Mouse (Mus musculus) MEL (cell line): Measurements from ENCODE around the gene Rflnb. TPM values are rescaled to one million over a fixed set of nuclear protein-coding genes. Genes with fewer than 3 reads are reported as not detected.

Source experiments
- DNase-seq: peaks from one replicate; pipeline ENCODE4 v3.0.0; 2011; ENCODE audit warnings: low read depth, low spot score
- H3K27ac ChIP-seq: 2 replicates; pipeline ENCODE4 v1.5.1; 2012; ENCODE audit warnings: low read depth, mild to moderate bottlenecking, control low read depth, low read length, moderate library complexity; ENCODE audit not compliant: control insufficient read depth
- H3K27me3 ChIP-seq, 2 experiments: fragments of 150-350 bp in 1 of 2; sonication (generic) in 1 of 2; 2 replicates each; pipeline ENCODE4 v1.6.1; 2012; ENCODE audit warnings: low read length in 2 of 2, mild to moderate bottlenecking in 2 of 2, improper control_type of control experiment in 1 of 2, moderate library complexity in 1 of 2; ENCODE audit not compliant: insufficient read depth in 2 of 2, control insufficient read depth in 1 of 2
- H3K36me3 ChIP-seq, 2 experiments: 2 replicates each; pipeline ENCODE4 v1.6.1; 2012 to 2014; ENCODE audit warnings: low read length in 2 of 2, improper control_type of control experiment in 1 of 2, inconsistent platforms in 1 of 2, mild to moderate bottlenecking in 1 of 2; ENCODE audit not compliant: insufficient read depth in 2 of 2, control insufficient read depth in 1 of 2
- H3K4me1 ChIP-seq, 2 experiments: fragments of 150-350 bp in 1 of 2; sonication (generic) in 1 of 2; 2 replicates each; pipeline ENCODE4 v1.6.1; 2012; ENCODE audit warnings: low read length in 2 of 2, improper control_type of control experiment in 1 of 2, mild to moderate bottlenecking in 1 of 2; ENCODE audit not compliant: insufficient read depth in 2 of 2, control insufficient read depth in 1 of 2
- H3K4me3 ChIP-seq, 2 experiments: fragments of 150-350 bp in 1 of 2; sonication (generic) in 1 of 2; 2 replicates each; pipeline ENCODE4 v1.5.1; 2012; ENCODE audit warnings: low read depth in 2 of 2, low read length in 2 of 2, mild to moderate bottlenecking in 2 of 2, moderate library complexity in 2 of 2, control low read depth in 1 of 2, improper control_type of control experiment in 1 of 2; ENCODE audit not compliant: control insufficient read depth in 1 of 2, insufficient read depth in 1 of 2
- H3K79me2 ChIP-seq: 2 replicates; pipeline ENCODE4 v1.6.1; 2012; ENCODE audit warnings: mild to moderate bottlenecking, low read length, moderate library complexity; ENCODE audit not compliant: control insufficient read depth, poor library complexity, insufficient read depth
- H3K9ac ChIP-seq: 2 replicates; pipeline ENCODE4 v1.6.1; 2012; ENCODE audit warnings: low read depth, mild to moderate bottlenecking, control low read depth, low read length, moderate library complexity; ENCODE audit not compliant: control insufficient read depth, poor library complexity, severe bottlenecking
- H3K9me3 ChIP-seq: fragments of 150-350 bp; sonication (generic); replicated peaks from 2 replicates; pipeline ENCODE4 v1.6.1; 2012; ENCODE audit warnings: mild to moderate bottlenecking, low read length, improper control_type of control experiment, moderate library complexity; ENCODE audit not compliant: insufficient read depth
- CHD1 ChIP-seq: IDR thresholded peaks from 2 replicates; pipeline ENCODE4 v1.6.1; 2012; ENCODE audit warnings: low read depth, mild to moderate bottlenecking, inconsistent platforms, low read length, improper control_type of control experiment
- CHD2 ChIP-seq: IDR thresholded peaks from 2 replicates; pipeline ENCODE4 v1.6.1; 2011; ENCODE audit warnings: low read length, improper control_type of control experiment
- ELF1 ChIP-seq: IDR thresholded peaks from 2 replicates; pipeline ENCODE4 v1.6.1; 2014; ENCODE audit warnings: low read depth, mild to moderate bottlenecking, inconsistent platforms, low read length, improper control_type of control experiment, moderate library complexity
- EP300 ChIP-seq, 2 experiments: IDR thresholded peaks; 2 replicates each; pipeline ENCODE4 v1.6.1; 2011; ENCODE audit warnings: improper control_type of control experiment in 2 of 2, low read length in 2 of 2, low read depth in 1 of 2, mild to moderate bottlenecking in 1 of 2
- ETS1 ChIP-seq: IDR thresholded peaks from 2 replicates; pipeline ENCODE4 v1.6.1; 2012; ENCODE audit warnings: low read depth, mild to moderate bottlenecking, inconsistent platforms, low read length, improper control_type of control experiment, moderate library complexity
- GABPA ChIP-seq: IDR thresholded peaks from 2 replicates; pipeline ENCODE4 v1.6.1; 2012; ENCODE audit warnings: low read depth, mild to moderate bottlenecking, inconsistent platforms, low read length, improper control_type of control experiment, moderate library complexity
- KAT2A ChIP-seq: conservative IDR thresholded peaks from 2 replicates; pipeline ENCODE4 v1.6.1; 2012; ENCODE audit warnings: low read depth, low read length, improper control_type of control experiment, inconsistent platforms
- MAFK ChIP-seq: IDR thresholded peaks from 2 replicates; pipeline ENCODE4 v1.6.1; 2011; ENCODE audit warnings: low read depth, mild to moderate bottlenecking, low read length, improper control_type of control experiment, borderline replicate concordance
- MAX ChIP-seq: IDR thresholded peaks from 2 replicates; pipeline ENCODE4 v1.6.1; 2011; ENCODE audit warnings: low read length, improper control_type of control experiment
- MEF2A ChIP-seq: IDR thresholded peaks from 2 replicates; pipeline ENCODE4 v1.6.1; 2014; ENCODE audit warnings: low read depth, mild to moderate bottlenecking, inconsistent platforms, low read length, improper control_type of control experiment; ENCODE audit not compliant: poor library complexity, insufficient replicate concordance, severe bottlenecking; ENCODE audit errors: extremely low read depth
- NELFE ChIP-seq: IDR thresholded peaks from 2 replicates; pipeline ENCODE4 v1.6.1; 2011; ENCODE audit warnings: low read depth, low read length, improper control_type of control experiment
- NRF1 ChIP-seq: IDR thresholded peaks from 2 replicates; pipeline ENCODE4 v1.6.1; 2014; ENCODE audit warnings: low read depth, mild to moderate bottlenecking, inconsistent platforms, low read length, improper control_type of control experiment, moderate library complexity; ENCODE audit not compliant: poor library complexity, insufficient read depth, severe bottlenecking
- POLR2A ChIP-seq, 2 experiments: IDR thresholded peaks; 2 replicates each; pipeline ENCODE4 v1.6.1; 2011 to 2012; ENCODE audit warnings: low read length in 2 of 2, mild to moderate bottlenecking in 2 of 2, control low read depth in 1 of 2, improper control_type of control experiment in 1 of 2, low read depth in 1 of 2, moderate library complexity in 1 of 2; ENCODE audit not compliant: control insufficient read depth in 1 of 2, insufficient read depth in 1 of 2, poor library complexity in 1 of 2
- RAD21 ChIP-seq: IDR thresholded peaks from 2 replicates; pipeline ENCODE4 v1.6.1; 2011; ENCODE audit warnings: mild to moderate bottlenecking, low read depth, low read length, improper control_type of control experiment
- RCOR1 ChIP-seq: IDR thresholded peaks from 2 replicates; pipeline ENCODE4 v1.6.1; 2012; ENCODE audit warnings: low read depth, mild to moderate bottlenecking, inconsistent platforms, low read length, improper control_type of control experiment
- SMC3 ChIP-seq: IDR thresholded peaks from 2 replicates; pipeline ENCODE4 v1.6.1; 2011; ENCODE audit warnings: low read depth, low read length, improper control_type of control experiment
- TBP ChIP-seq: IDR thresholded peaks from 2 replicates; pipeline ENCODE4 v1.8.0; 2011; ENCODE audit warnings: low read depth, low read length, improper control_type of control experiment
- TCF12 ChIP-seq: IDR thresholded peaks from 2 replicates; pipeline ENCODE4 v1.6.1; 2014; ENCODE audit warnings: low read depth, mild to moderate bottlenecking, inconsistent platforms, low read length, improper control_type of control experiment, moderate library complexity
- ZC3H11A ChIP-seq: IDR thresholded peaks from 2 replicates; pipeline ENCODE4 v1.6.1; 2012; ENCODE audit warnings: low read depth, mild to moderate bottlenecking, inconsistent platforms, low read length, improper control_type of control experiment
- ZKSCAN1 ChIP-seq: IDR thresholded peaks from 2 replicates; pipeline ENCODE4 v1.6.1; 2012; ENCODE audit warnings: low read depth, mild to moderate bottlenecking, inconsistent platforms, low read length, improper control_type of control experiment, moderate library complexity
- ZMIZ1 ChIP-seq: IDR thresholded peaks from 2 replicates; pipeline ENCODE4 v1.6.1; 2012; ENCODE audit warnings: low read depth, mild to moderate bottlenecking, inconsistent platforms, low read length, improper control_type of control experiment, moderate library complexity
- ZNF384 ChIP-seq: IDR thresholded peaks from 2 replicates; pipeline ENCODE4 v1.6.1; 2012; ENCODE audit warnings: low read depth, mild to moderate bottlenecking, inconsistent platforms, low read length, improper control_type of control experiment
- polyA plus RNA-seq, 2 experiments: library from polyadenylated mRNA; stranded (reverse) in 1 of 2; unstranded in 1 of 2; fragments of >175 nt in 1 of 2; fragments of >200 nt in 1 of 2; gene quantifications; 2 replicates each; pipeline versions ENCODE4 v1.2.1 to v1.2.4; 2012; ENCODE audit warnings: low replicate concordance in 2 of 2, low read depth in 1 of 2; ENCODE audit not compliant: insufficient read length in 2 of 2, insufficient read depth in 1 of 2, missing spikeins in 1 of 2
- total RNA-seq: library from RNA; depleted of rRNA; stranded (reverse); fragments of 300-350 nt; gene quantifications from 2 replicates; pipeline ENCODE4 v1.2.3, GENCODE M21; 2012

Gene Rflnb
- total and polyA plus RNA-seq, 3 experiments, result 7.4 to 8.7 TPM; not detected in 1

GRCm38 (mm10) chr11:75985948-75986347 lies 41.6 kb downstream of the Rflnb start:
- H3K79me2 ChIP-seq, result no peaks in the 10 kb centered on the region
- DNase-seq, result no peak
- TF ChIP-seq KAT2A (no peak), ZNF384 (no peak), ZMIZ1 (no peak), ZC3H11A (no peak), EP300 (IDR thresholded peaks at IDR 0.05; ENCODE audit: low read depth in 1 of 2, low read length in 2 of 2) (no peak), NRF1 (no peak)
- TF ChIP-seq, all 39 proteins: peak for 0
- Histone ChIP-seq H3K9me3 (no peaks in the 10 kb centered on the region), H3K9ac (no peak overlapping the region), H3K27ac (no peak overlapping the region), H3K27me3 (peaks cover 6 to 15% of the 10 kb centered on the region in 2 experiments), H3K4me1 (no peaks in the 10 kb centered on the region), H3K4me3 (no peak overlapping the region), H3K36me3 (no peaks in the 10 kb centered on the region)

GRCm38 (mm10) chr11:75984581-75984980 lies 43.0 kb downstream of the Rflnb start:
- Histone ChIP-seq H3K27ac (no peak overlapping the region), H3K4me1 (no peaks in the 10 kb centered on the region), H3K27me3 (peaks cover 6 to 16% of the 10 kb centered on the region in 2 experiments), H3K36me3 (no peaks in the 10 kb centered on the region), H3K9ac (no peak overlapping the region), H3K4me3 (no peak overlapping the region), H3K79me2 (no peaks in the 10 kb centered on the region), H3K9me3 (no peaks in the 10 kb centered on the region)
- TF ChIP-seq ZKSCAN1 (no peak), SMC3 (no peak), POLR2A (IDR thresholded peaks at IDR 0.05; ENCODE audit: control insufficient read depth in 1 of 2, insufficient read depth in 1 of 2, low read depth in 1 of 2, low read length in 2 of 2, poor library complexity in 1 of 2) (no peak), MAX (no peak), MAFK (no peak), MEF2A (no peak), TCF12 (no peak), GABPA (no peak), RAD21 (no peak), ZC3H11A (no peak), NELFE (no peak), CHD2 (no peak), CHD1 (no peak), ETS1 (no peak), ELF1 (no peak), NRF1 (no peak), TBP (no peak), RCOR1 (no peak)
- no peak for DNase-seq
